Mouse (Mus musculus): ENCODE measurements at regions not wholly inside any gene's neighbourhood (a gene's known extent, or its start where the extent isn't known, plus 50 kb on each side); places are given as distances from the start of the nearest gene placed in this dataset.

DNA sequence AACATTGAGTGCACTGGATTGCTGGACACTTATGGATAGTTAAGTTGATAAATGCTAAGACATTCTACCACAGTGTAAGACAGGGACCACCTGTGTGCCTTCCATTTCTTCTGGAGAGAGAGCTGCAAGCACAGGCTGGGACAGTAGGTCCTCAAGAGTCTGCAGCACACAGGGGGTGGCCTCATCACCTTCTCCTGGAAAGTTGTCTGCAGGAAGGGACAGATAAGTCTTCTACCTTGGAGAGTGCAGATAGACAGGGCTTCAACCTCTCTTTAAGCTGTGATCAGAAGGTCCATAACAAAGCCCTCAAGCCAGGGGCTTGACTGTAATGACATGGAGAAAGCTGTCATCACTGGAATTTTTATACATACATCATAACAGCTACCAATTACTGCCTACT, 140.5 kb upstream of the Jun start:
- TF ChIP-seq CTCF (IDR thresholded peaks at IDR 0.05; ENCODE audit: low read depth, low read length) (no peak), POLR2A (IDR thresholded peaks at IDR 0.05; ENCODE audit: extremely low read depth, insufficient read depth, low read length) (no peak)

All from liver, adult 2 months (tissue).